Mouse (Mus musculus) gastrocnemius, postnatal 14 days (tissue): ENCODE measurements at regions not wholly inside any gene's neighbourhood (a gene's known extent, or its start where the extent isn't known, plus 50 kb on each side); places are given as distances from the start of the nearest gene placed in this dataset.
"Not testable (repeated sequence)": the region's sequence is repeated elsewhere in the genome, so short reads cannot be mapped to it uniquely, and the experiment has no call there.

Source experiments
- DNase-seq: peaks from one replicate; pipeline ENCODE4 v3.0.0; 2021; ENCODE audit warnings: mixed read lengths
- intact Hi-C: fragments of 180-260 bp; cut with DNase I; formaldehyde crosslinking; loops from one replicate; pipeline ENCODE4 v1.15.1; 2025; ENCODE audit warnings: low total_unique reads

DNA sequence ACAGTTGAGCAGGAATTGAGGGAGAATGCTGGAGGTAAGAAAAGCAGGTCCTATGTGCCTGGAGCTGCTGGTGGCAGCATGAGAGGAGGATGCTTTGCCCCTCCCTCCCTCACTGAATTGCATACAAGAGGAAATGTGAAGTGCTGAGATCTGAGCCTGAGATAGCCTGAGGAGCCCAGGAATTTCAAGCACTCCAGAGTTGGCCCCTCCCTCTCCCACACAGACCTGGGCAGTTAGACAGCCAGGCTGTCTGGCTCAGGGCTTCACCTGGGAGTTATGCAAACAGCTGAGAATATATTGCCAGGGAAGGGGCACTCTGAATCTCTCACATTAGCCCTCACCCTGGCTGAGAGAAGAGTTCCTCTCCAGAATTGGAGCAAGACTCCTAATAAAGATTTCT lies 937.8 kb upstream of the Zfp386 start:
- no peak for DNase-seq
- intact Hi-C loops, result no loop called here

GRCm38 (mm10) chr12:115119134-115119826 lies 928.2 kb upstream of the Zfp386 start:
- DNase-seq, intact Hi-C loops: not testable (repeated sequence)

DNA sequence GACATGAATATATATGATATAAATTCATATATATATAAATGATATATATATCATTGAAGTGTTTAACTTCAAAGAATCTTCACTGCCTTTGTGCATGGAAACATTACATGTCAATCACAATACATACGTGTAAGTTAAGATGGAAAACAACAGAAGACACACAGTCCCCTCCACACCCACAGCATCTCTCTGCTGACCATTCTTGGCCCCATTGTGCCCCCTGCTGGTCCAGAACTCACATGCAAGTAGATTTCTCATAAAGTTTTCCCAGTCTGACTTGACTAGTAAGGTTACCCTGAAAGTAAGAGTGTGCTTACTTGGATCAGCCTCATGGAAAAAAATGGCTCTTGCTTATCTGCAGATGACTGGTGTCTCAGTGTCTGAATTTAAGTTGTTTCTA lies 926.3 kb upstream of the Zfp386 start:
- intact Hi-C loops, result no loop called here
- no peak for DNase-seq

GRCm38 (mm10) chr12:115121899-115122298 lies 925.6 kb upstream of the Zfp386 start:
- no peak for DNase-seq
- intact Hi-C loops, result no loop called here

- DNase-seq, intact Hi-C loops: not testable (repeated sequence)
Observed at GRCm38 (mm10) chr12:115132930-115133329, 914.6 kb upstream of the Zfp386 start.

GRCm38 (mm10) chr12:115145407-115145806 lies 902.1 kb upstream of the Zfp386 start:
- DNase-seq, intact Hi-C loops: not testable (repeated sequence)

- intact Hi-C loops, DNase-seq: not testable (repeated sequence)
Observed at GRCm38 (mm10) chr12:115146471-115146870, 901.1 kb upstream of the Zfp386 start.

DNA sequence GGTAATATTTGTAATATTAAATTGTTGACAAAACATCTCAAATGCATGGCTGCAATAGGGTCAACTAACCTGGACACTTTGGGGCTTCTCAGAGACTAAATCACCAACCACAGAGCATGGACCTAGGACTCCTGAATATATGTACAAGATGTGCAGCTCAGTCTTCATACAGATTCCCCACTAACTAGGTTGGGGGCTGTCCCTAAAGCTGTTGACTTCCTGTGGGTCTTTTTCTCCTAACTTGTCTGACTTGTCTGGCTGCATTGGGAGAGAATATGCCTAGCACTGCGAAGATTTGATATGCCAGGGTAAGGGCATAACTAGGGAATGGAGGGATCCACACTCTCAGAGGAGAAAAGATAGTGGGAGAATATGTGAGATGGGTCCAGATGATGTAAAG lies 895.6 kb upstream of the Zfp386 start:
- intact Hi-C loops, DNase-seq: not testable (repeated sequence)

DNA sequence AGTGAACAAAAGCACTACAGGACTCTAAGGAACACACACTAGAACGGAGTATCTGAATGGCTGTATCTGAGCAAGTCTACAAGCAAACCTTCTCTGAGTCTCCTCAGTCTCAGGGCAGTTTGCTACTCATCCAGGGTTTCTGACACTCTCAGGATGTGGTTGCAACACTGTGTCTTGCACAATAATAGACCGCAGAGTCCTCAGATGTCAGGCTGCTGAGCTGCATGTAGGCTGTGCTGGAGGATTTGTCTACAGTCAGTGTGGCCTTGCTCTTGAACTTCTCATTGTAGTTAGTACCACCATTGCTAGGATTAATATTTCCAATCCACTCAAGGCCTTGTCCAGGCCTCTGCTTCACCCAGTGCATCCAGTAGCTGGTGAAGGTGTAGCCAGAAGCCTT lies 889.3 kb upstream of the Zfp386 start:
- intact Hi-C loops, DNase-seq: not testable (repeated sequence)

DNA sequence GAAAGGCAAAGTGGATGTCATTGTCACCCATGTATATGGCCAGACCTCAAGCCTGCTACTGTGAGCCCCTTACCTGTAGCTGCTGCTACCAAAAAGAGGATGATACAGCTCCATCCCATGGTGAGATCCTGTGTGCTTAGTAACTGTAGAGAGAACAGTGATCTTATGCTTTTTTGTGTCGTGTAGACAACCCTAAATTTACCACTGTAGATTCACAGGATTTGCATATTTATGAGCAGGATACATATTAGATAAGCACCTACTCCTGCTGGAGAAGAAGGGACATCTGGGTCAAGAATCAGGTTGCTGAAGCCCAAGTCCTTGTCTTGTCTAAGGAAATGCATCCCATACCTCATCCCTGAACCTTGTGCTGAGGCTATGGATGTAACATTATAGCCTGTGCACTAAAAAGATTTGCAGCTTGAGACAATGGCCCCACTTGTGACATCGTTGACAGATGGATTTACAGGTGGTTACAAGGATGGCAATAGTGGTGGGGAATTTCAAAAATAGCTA lies 888.7 kb upstream of the Zfp386 start:
- DNase-seq, result not testable (repeated sequence)

DNA sequence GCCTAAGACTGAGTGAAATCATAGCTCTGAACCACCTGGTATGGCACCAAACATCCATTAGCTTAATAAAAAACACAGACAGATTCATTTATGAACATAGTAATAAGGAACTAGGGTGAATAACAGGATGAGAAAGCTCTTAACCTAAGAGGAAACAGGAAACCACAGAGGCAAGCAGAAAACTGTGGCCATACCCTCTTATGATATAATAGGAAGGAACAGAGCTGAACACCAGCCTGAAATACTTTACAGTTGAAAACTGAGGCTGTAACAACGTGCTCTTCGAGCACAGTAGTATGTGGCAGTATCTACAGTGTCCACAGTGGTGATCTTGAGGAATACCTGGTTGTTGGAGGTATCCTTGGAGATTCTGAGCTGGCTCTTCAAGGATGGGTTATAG lies 882.0 kb upstream of the Zfp386 start:
- intact Hi-C loops, DNase-seq: not testable (repeated sequence)

More for the DNA sequence above, 888.7 kb upstream of the Zfp386 start:
- intact Hi-C loops, result not testable (repeated sequence)

- DNase-seq, intact Hi-C loops: not testable (repeated sequence)
Observed at GRCm38 (mm10) chr12:115166006-115166405, 881.5 kb upstream of the Zfp386 start.

GRCm38 (mm10) chr12:115193482-115194103 lies 853.9 kb upstream of the Zfp386 start:
- DNase-seq, result no peak
- intact Hi-C loops, result no loop called here

- no peak for DNase-seq
- intact Hi-C loops, result no loop called here
Observed at GRCm38 (mm10) chr12:115197322-115198117, 850.0 kb upstream of the Zfp386 start.

GRCm38 (mm10) chr12:115207833-115208448 lies 839.6 kb upstream of the Zfp386 start:
- DNase-seq, intact Hi-C loops: not testable (repeated sequence)

DNA sequence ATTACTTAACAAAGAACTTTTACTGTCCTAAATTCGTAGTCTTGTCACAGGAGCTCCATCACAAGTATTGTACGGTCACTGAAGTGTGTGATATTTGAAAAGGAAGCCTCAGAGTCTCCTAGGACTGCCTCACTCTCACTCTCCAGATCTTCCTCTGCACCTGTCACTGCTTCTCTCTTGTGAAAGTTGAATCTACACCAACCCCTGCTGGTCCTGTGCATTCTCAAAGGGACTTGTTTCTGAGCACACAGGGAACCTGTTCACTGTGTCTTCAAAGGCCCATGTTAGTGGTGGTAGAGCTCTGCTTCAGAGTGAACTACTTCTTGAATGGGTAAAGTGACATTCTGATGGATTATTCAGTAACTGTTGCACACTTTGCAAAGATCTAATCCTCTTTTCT lies 824.9 kb upstream of the Zfp386 start:
- no peak for DNase-seq
- intact Hi-C loops, result no loop called here

- DNase-seq, result no peak
Observed at GRCm38 (mm10) chr12:115229965-115230364, 817.6 kb upstream of the Zfp386 start.

DNA sequence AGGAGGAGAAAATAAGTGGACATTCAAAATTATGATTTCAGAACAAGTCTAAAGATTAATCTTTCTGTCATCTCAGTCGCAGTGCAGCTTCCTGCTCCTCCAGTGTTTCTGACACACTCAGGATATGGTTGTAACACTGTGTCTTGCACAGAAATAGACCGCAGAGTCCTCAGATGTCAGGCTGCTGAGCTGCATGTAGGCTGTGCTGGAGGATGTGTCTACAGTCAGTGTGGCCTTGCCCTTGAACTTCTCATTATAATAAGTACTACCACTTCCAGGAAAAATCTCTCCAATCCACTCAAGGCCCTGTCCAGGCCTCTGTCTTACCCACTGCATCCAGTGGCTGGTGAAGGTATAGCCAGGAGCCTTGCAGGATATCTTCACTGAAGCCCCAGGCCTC lies 804.9 kb upstream of the Zfp386 start:
- intact Hi-C loops, DNase-seq: not testable (repeated sequence)

More at GRCm38 (mm10) chr12:115229965-115230364, 817.6 kb upstream of the Zfp386 start:
- intact Hi-C loops, result no loop called here

- DNase-seq, intact Hi-C loops: not testable (repeated sequence)
Observed at GRCm38 (mm10) chr12:115247298-115247697, 800.2 kb upstream of the Zfp386 start.

GRCm38 (mm10) chr12:115257802-115258201 lies 789.7 kb upstream of the Zfp386 start:
- no peak for DNase-seq
- intact Hi-C loops, result no loop called here
